Mouse (Mus musculus) gastrocnemius, postnatal 14 days (tissue): ENCODE measurements around the gene Sh2d1b1. TPM values are rescaled to one million over a fixed set of nuclear protein-coding genes. Genes with fewer than 3 reads are reported as not detected.
A peak's percentile ranks its signal among the peaks of the same experiment; 100 is the strongest.
"Not testable (repeated sequence)": the region's sequence is repeated elsewhere in the genome, so short reads cannot be mapped to it uniquely, and the experiment has no call there.

Experiments used
- DNase-seq: peaks from one replicate; pipeline ENCODE4 v3.0.0; 2021; ENCODE audit warnings: mixed read lengths
- intact Hi-C: fragments of 180-260 bp; cut with DNase I; formaldehyde crosslinking; loops from one replicate; pipeline ENCODE4 v1.15.1; 2025; ENCODE audit warnings: low total_unique reads
- long read RNA-seq, 2 experiments: library from polyadenylated mRNA; stranded (forward); transcript quantifications; one replicate each; pipeline ENCODE4 v2.0.0; 2021
- total RNA-seq, 2 experiments: library from RNA; stranded (reverse); gene quantifications; 2 replicates each; pipeline ENCODE4 v1.2.3; 2021

Gene Sh2d1b1
- not detected for total RNA-seq
- long read RNA-seq, experiment 1: 0 reads
- long read RNA-seq, experiment 2: 0 reads

GRCm38 (mm10) chr1:170277016-170277415 is at the start of gene Sh2d1b1:
Sh2d1b1 (plus strand) TSS chr1:170277320.
- intact Hi-C loops: no loop called here
- DNase-seq: no peak

GRCm38 (mm10) chr1:170232688-170233087 is 44.4 kb upstream of the Sh2d1b1 start, which contains the start of gene Sh2d1b2:
Sh2d1b2 (plus strand) TSS chr1:170232749.
- intact Hi-C loops, DNase-seq: not testable (repeated sequence)

DNA sequence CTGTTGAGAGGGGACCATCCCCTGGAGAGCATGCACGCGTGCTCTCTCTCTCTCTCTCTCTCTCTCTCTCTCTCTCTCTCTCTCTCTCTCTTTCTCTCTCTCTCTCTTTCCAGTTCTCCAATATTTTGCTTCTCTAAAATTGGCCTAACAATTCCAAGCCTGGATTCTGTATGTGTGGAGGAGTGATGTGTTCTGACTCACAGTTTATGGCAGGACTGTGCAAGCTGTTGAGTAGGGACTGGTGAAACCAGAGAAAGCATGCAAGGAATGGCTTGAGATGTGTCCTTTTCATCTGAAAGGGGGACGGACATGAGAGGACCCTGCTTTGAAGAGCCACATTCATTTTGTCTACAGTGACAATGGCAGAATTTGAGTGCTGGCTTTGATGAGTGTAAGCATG is 32.1 kb upstream of the Sh2d1b1 start:
- no peak for DNase-seq
- intact Hi-C loops: no loop called here

DNA sequence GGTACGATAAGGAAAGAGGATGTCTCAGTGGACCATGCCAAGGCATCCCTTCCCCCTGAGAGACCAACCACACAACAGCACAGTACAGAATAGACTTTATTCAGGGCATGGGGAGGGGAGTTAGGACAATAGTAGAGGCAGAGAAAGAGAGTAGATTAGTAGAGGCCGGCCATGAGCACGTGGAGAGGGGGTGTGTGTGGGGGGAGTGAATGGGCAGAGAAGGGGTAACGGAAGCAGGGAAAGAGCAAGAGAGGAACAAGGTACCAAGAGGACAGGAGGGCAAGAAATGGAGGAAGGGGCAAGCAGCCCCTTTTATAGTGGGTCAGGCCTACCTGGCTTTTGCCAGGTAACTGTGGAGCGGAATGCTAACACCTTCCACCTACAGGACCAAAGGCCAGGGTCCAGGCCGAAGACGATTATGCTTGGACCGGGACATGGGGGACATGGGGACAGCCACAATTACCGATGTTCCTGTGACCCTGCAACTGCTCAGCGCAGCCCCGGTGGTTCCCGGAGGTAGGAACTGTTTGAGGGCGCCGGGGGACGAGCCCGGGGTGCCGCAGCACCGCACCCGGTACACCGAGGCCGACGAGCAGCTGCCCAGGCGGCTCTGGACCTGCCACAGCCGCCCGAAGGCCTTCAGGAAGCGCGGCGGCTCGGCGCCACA is 22.1 kb upstream of the Sh2d1b1 start:
- intact Hi-C loops: no loop called here
- no peak for DNase-seq

GRCm38 (mm10) chr1:170255560-170255910 is 21.6 kb upstream of the Sh2d1b1 start:
- peak; percentile 84 for DNase-seq
- intact Hi-C loops: no loop called here

GRCm38 (mm10) chr1:170270281-170270680 is 6.8 kb upstream of the Sh2d1b1 start:
- intact Hi-C loops: no loop called here
- DNase-seq: no peak

GRCm38 (mm10) chr1:170270696-170271095 is 6.4 kb upstream of the Sh2d1b1 start:
- no peak for DNase-seq
- intact Hi-C loops: no loop called here

- no peak for DNase-seq
- intact Hi-C loops: no loop called here
Measured at GRCm38 (mm10) chr1:170273252-170273651, 3.9 kb upstream of the Sh2d1b1 start.

DNA sequence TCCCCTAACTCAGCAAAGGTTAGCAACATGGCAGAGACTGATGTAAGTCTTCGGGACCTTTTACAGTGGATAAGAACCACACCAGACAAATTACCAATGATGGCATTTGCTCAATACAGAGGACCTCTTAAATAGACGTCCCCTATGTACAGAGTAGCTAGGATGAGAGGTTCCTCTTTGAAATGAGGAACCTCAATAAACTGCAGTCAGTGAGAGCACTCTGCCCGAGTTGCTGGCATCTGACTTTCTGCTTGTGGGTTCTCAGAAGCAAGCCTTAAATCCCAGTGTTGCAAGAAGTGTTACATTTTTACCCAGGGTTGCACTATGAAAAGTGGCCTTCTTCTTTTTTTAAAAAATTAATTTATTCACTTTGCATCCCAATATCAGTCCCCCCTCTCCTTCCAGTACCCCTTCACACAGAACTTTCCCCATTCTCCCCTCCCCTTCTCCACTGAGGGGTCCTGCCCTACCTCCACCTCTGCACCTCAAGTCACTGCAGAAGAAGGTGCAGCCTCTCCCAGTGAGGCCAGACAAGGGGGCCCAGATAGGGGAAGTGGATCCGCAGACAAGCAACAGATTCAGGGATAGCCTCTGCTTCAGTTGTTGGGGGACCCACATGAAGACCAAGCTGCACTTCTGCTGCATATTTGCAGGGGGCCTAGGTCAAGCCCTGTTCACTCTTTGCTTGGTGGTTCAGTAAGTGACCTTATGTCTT is 5.5 kb downstream of the Sh2d1b1 start:
- intact Hi-C loops: no loop called here

GRCm38 (mm10) chr1:170292239-170292951 is 15.3 kb downstream of the Sh2d1b1 start:
- no peak for DNase-seq
- intact Hi-C loops: loop anchor here (5.0 kb wide), 1 partner anchor 320 kb away; no protein-coding TSS in a partner anchor

More for the DNA sequence above, 5.5 kb downstream of the Sh2d1b1 start:
- DNase-seq: no peak

GRCm38 (mm10) chr1:170293257-170293656 is 16.1 kb downstream of the Sh2d1b1 start:
- DNase-seq: no peak
- intact Hi-C loops: loop anchor here (5.0 kb wide), 1 partner anchor 319 kb away; no protein-coding TSS in a partner anchor

DNA sequence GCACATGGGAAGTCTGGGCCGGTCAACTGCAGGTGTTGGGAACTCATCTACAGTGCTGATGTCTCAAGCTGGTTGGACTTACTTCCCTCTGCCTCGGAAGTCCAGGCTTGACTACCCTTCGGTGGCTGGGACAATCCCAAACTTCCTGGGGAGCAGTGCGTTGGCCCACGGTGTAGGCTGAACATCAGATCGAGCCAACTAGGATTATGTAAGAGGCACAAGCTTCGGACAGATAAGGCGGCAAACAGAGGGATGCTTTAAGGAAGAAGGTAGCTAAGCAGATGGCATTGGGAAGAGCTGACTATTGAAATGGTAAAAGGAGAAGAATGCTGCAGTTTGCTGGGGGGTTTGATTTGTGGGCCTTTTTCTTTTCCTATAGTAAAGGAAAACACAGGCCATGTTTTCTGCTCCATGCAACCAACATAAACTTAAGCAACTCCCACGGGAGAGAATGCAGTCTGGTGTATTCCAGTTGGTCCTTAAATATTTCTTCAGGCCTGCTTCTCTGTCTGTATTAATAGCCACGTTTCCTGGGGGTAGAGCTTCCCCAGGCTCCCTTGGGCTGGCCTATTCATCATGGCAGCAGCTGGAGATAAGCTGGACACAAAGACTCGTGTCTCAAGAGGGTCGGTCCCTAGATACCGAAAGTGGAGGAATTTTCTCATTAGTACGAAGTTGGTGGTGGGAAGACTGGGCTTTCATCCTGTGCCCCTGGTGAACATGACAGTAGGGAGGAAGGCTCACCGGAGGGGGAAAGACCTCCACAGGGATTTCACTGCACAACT is 17.9 kb downstream of the Sh2d1b1 start:
- intact Hi-C loops: loop anchor here (5.0 kb wide), 1 partner anchor 317 kb away; no protein-coding TSS in a partner anchor
- no peak for DNase-seq

GRCm38 (mm10) chr1:170299496-170299895 is 22.4 kb downstream of the Sh2d1b1 start:
- intact Hi-C loops: no loop called here

GRCm38 (mm10) chr1:170301686-170302085 is 24.6 kb downstream of the Sh2d1b1 start:
- no peak for DNase-seq
- intact Hi-C loops: no loop called here

More at GRCm38 (mm10) chr1:170299496-170299895, 22.4 kb downstream of the Sh2d1b1 start:
- no peak for DNase-seq

GRCm38 (mm10) chr1:170302456-170302855 is 25.3 kb downstream of the Sh2d1b1 start:
- DNase-seq: no peak
- intact Hi-C loops: no loop called here

GRCm38 (mm10) chr1:170303103-170303502 is 26.0 kb downstream of the Sh2d1b1 start:
- intact Hi-C loops: no loop called here
- no peak for DNase-seq

DNA sequence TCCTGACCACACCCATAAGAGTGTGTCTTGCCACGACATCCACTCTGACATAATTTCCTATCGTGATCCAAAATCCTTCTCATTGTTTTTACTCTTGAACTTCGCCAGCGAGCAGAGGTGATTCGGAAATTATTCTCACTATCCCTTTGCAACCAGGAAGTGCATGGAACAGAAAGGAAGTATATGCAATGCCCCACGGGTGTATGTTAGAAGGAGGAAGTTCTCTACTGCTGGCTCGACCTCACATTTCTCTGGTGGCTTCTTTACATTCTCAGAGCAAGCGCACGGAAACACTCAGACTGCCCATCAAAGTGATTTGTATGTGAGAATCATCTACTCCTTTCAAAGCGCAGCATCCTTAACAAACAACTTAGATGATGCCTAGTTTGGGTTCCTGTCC is 27.9 kb downstream of the Sh2d1b1 start:
- intact Hi-C loops: no loop called here

DNA sequence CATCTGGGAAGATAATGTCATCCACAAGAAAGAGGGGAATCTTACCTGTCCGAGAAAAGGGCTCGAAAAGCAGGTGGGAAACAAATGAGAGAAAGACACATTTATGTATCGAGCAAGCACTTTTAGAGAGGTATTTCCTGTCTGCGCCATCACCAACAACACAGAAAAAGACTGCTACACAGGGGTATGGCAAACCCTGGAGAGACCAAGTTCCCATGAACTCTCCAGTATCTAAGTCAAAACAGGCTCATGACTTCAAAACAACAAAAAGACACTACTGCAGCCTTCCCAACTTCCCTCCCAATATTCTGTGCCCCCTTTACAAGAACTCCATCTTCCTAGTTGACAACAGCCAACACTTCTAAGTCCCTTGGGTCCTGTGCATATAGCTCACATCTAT is 29.1 kb downstream of the Sh2d1b1 start, which contains the start of gene Gm7694:
Gene Gm7694, minus strand, starts transcription at position 101 of the 400 bp plus-strand sequence.
- intact Hi-C loops: no loop called here
- DNase-seq: no peak

More for the DNA sequence above, 27.9 kb downstream of the Sh2d1b1 start:
- DNase-seq: no peak

- intact Hi-C loops: no loop called here
- DNase-seq: no peak
Measured at GRCm38 (mm10) chr1:170308503-170308902, 31.4 kb downstream of the Sh2d1b1 start, which contains the start of gene Spata46. Spata46 (plus strand) TSS chr1:170308803.
